Mouse (Mus musculus) lung, embryonic 15.5 days (tissue): ENCODE data around the gene Reg3g. TPM values are rescaled to one million over a fixed set of nuclear protein-coding genes. Genes with fewer than 3 reads are reported as not detected.

Source experiments
- ATAC-seq: fragments of 200-750 bp; cut with Nextera tagmentation; 2 replicates; pipeline ENCODE4 v1.8.0; 2017; ENCODE audit warnings: moderate number of reproducible peaks, borderline replicate concordance; ENCODE audit not compliant: low FRiP score, low TSS enrichment; ENCODE audit errors: extremely low read depth
- H3K27ac ChIP-seq: fragments of 300-500 bp; sonication (generic); 2 replicates; pipeline ENCODE4 v1.5.1; 2015; ENCODE audit warnings: moderate library complexity, mild to moderate bottlenecking, inconsistent platforms
- H3K27me3 ChIP-seq: fragments of 300-500 bp; sonication (generic); 2 replicates; pipeline ENCODE4 v1.6.1; 2015; ENCODE audit warnings: inconsistent platforms
- H3K36me3 ChIP-seq: fragments of 300-500 bp; sonication (generic); 2 replicates; pipeline ENCODE4 v1.6.1; 2015; ENCODE audit warnings: inconsistent platforms
- H3K4me1 ChIP-seq: fragments of 300-500 bp; sonication (generic); 2 replicates; pipeline ENCODE4 v1.6.1; 2015; ENCODE audit warnings: inconsistent platforms
- H3K4me2 ChIP-seq: fragments of 300-500 bp; sonication (generic); 2 replicates; pipeline ENCODE4 v1.6.1; 2015; ENCODE audit warnings: inconsistent platforms, mild to moderate bottlenecking, moderate library complexity
- H3K4me3 ChIP-seq: fragments of 300-500 bp; sonication (generic); 2 replicates; pipeline ENCODE4 v1.5.1; 2015; ENCODE audit warnings: mild to moderate bottlenecking, inconsistent platforms
- H3K9ac ChIP-seq: fragments of 300-500 bp; sonication (generic); 2 replicates; pipeline ENCODE4 v1.6.1; 2015; ENCODE audit warnings: inconsistent platforms
- H3K9me3 ChIP-seq: fragments of 300-500 bp; sonication (generic); 2 replicates; pipeline ENCODE4 v1.6.1; 2016; ENCODE audit warnings: inconsistent platforms
- WGBS: fragments of 180-500 bp; shearing (Covaris S2); methylation state at CpG from one replicate; pipeline ENCODE4 v1.1.7; 2015; 5-methylcytosine and 5-hydroxymethylcytosine counted together
- polyA plus RNA-seq: library from polyadenylated mRNA; unstranded; fragments of >200 nt; fragmentation: Nextera tagmentation; extraction: Ambion mirVana; gene quantifications from 2 replicates; pipeline ENCODE4 v1.2.1, GENCODE M21; 2015

Reg3g gene
- 6.8 and 12.0 TPM in 2 replicates for polyA plus RNA-seq

DNA sequence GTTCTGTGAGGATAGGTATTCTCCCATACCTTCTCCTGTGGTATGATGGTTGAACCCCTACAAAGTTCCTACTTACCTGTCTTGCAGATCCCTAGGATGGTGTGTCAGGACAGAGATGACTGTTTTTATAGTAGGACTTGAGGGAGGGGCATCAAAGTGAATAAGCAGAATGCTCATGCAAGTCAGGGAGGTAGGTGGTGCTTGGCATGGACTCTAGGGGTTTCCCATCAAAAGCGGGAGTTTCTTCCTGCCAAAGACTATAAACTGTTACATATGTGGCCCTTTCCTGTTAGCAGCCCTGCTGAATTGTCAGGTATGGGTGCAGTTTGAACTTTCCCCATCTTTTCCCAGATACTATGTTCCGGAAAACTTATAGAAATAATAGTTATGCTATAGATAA lies at the start of gene Reg3g:
TSS of gene Reg3g (minus strand) at position 101 of the 400 bp plus-strand sequence.
- no peak within 1 kb of the TSS for H3K4me2 ChIP-seq
- 87% methylated on average over 2 of the region's 2 CpGs for WGBS
- no peak within 1 kb of the TSS for H3K9ac ChIP-seq
- H3K27me3 ChIP-seq = no peaks in the 10 kb centered on the region
- no peak within 1 kb of the TSS for H3K27ac ChIP-seq
- no peak for ATAC-seq
- no peaks in the 10 kb centered on the region for H3K4me1 ChIP-seq
- H3K4me3 ChIP-seq = no peak within 1 kb of the TSS
- no peaks in the 10 kb centered on the region for H3K36me3 ChIP-seq
- no peaks in the 10 kb centered on the region for H3K9me3 ChIP-seq

DNA sequence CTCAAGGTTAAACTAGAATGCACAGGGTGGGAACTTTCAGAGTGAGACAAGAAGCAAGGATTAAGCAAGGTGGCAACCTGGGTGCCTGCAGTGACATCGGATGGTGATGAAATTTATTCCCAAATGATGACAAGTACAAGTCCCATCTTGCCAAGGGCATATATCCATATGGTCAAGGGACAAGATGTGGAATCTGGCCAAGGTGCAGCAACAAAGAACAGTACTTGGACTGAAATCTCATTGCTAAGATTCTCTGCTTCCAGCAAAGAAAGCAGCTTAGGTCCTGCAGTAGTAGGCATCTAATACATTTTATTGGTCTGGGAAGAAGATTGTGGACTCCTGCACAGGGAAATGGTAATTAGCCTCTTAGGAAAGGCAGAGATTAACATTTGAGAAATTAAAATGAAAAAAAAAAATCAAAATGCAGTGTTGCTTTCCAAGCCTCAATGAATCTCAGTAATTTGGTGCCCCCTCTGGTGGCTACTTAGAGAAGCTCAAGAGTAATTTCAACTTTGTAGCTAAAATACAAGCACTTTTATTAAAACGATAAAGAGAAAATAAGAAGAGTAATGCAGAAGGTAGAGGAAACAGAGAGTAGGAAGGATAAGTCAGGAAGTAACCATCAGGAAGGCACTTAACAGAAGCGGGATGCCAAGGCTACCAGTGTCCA lies 47.2 kb upstream of the Reg3g start:
- Histone ChIP-seq H3K4me1 (no peaks in the 10 kb centered on the region), H3K9ac (no peak overlapping the region), H3K36me3 (no peaks in the 10 kb centered on the region), H3K27me3 (no peaks in the 10 kb centered on the region), H3K9me3 (no peaks in the 10 kb centered on the region), H3K4me3 (no peak overlapping the region), H3K4me2 (no peak overlapping the region), H3K27ac (no peak overlapping the region)
- WGBS = 55% methylated on average over 3 of the region's 3 CpGs
- no peak for ATAC-seq

DNA sequence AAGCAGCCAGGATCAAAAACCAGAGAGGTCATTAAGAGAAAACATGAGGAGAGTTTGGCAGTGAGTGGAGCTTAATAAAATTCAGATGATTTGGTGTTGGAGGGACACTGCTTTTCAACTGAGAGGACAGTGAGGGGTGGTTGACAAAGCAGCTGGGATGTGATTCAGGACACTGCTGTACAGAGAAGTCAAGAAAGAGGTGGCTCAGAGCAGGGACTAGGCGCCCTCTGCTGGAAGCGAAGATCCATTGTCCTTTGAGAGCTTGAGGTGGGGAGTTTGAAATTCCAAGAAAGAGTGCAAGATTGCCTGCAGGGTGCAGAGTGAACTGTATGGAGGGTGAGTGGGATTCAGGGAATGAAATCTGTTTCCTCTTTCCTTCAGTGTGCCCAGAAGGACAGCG lies 44.2 kb upstream of the Reg3g start:
- peak; percentile 49; the same call in 1 of the 2 replicates for ATAC-seq
- H3K9ac ChIP-seq = no peak overlapping the region
- no peak overlapping the region for H3K4me3 ChIP-seq

DNA sequence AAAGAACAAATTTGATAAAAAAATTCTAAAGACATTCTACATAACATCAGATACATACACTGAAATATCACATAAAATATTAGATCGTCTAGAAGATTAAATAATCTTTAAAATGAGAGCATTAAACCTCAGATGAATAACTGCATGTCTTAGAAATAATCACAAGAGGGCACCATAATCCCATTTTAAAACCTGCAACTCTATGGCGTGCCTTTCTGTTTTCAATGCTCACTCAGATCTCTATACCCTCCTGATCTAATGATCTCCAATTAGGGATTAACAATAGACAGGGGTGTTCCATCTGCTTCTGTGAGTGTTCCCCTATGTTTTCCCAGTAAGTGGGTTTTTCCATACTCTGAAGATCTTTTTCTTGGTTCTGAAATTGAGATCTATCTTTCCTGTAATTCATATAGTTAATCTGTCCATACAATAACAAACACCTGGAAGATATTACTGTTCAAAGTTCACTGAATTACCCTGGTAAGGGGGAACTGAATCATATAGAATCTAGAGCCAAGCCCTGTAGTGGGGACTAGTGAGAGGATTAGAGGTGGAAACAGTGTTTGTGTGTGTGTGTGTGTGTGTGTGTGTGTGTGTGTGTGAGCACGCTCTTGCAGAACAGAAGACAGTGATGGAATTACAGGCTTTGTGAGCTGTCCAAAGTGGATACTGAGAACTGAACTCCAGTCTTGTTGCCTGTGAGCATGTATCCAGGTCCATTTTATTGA lies 41.7 kb upstream of the Reg3g start:
- H3K9me3 ChIP-seq = no peaks in the 10 kb centered on the region
- H3K4me1 ChIP-seq = no peaks in the 10 kb centered on the region
- no peak overlapping the region for H3K27ac ChIP-seq
- no peaks in the 10 kb centered on the region for H3K27me3 ChIP-seq
- no peak overlapping the region for H3K4me2 ChIP-seq
- no peak for ATAC-seq
- H3K36me3 ChIP-seq = no peaks in the 10 kb centered on the region
- no peak overlapping the region for H3K4me3 ChIP-seq
- no peak overlapping the region for H3K9ac ChIP-seq
- 57% methylated on average over 3 of the region's 3 CpGs for WGBS

More for the DNA sequence above, 44.2 kb upstream of the Reg3g start:
- WGBS = 10% methylated on average over 3 of the region's 3 CpGs
- no peaks in the 10 kb centered on the region for H3K27me3 ChIP-seq
- no peaks in the 10 kb centered on the region for H3K9me3 ChIP-seq
- H3K4me1 ChIP-seq = no peaks in the 10 kb centered on the region
- H3K36me3 ChIP-seq = no peaks in the 10 kb centered on the region
- H3K27ac ChIP-seq = no peak overlapping the region
- no peak overlapping the region for H3K4me2 ChIP-seq

DNA sequence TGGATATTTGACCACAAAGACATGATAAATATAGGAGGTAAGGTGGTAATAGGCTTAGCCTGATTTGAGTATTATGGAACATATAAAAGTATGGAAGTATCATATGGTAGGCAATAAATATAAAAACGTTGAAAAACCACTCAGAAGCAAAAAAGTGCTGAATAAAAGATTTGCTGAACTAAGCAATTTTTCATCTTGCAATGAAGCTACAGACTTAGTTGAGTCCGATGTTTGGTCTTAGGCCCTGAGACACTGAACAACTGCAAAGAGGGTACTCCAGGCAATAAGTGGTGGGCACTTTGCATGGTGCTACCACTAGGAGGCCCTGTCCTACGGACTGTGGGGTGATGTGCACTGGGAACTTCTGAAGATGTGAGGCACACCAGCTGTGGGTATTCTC lies 37.1 kb upstream of the Reg3g start:
- Histone ChIP-seq H3K4me2 (no peak overlapping the region), H3K9ac (no peak overlapping the region), H3K27me3 (no peaks in the 10 kb centered on the region), H3K4me1 (no peaks in the 10 kb centered on the region), H3K9me3 (no peaks in the 10 kb centered on the region), H3K27ac (no peak overlapping the region), H3K36me3 (no peaks in the 10 kb centered on the region), H3K4me3 (no peak overlapping the region)
- WGBS = 54% methylated on average over 3 of the region's 3 CpGs
- ATAC-seq = no peak

DNA sequence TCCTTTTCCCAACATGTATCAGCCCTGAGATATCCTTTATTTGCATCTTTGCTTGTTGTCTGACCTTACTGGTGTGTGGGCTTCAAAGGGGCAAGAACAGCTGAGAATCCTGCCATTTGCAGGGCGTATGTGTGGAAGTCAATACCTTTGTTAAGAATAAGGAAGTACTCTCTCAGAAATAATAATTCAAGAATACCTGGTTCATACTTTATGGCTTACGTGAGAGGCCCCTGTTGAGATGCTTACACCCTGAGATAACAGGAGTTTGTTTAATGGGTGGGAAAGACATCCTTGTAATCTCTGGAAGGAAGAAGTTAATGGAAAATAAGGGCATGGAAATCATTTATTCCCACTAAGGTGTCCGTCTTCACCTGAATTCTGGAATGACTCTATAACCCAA lies 26.0 kb upstream of the Reg3g start:
- Histone ChIP-seq H3K9me3 (no peaks in the 10 kb centered on the region), H3K27ac (no peak overlapping the region), H3K4me1 (no peaks in the 10 kb centered on the region), H3K4me3 (no peak overlapping the region), H3K4me2 (no peak overlapping the region), H3K27me3 (no peaks in the 10 kb centered on the region), H3K9ac (no peak overlapping the region), H3K36me3 (no peaks in the 10 kb centered on the region)
- 80% methylated on average over 3 of the region's 3 CpGs for WGBS
- no peak for ATAC-seq

DNA sequence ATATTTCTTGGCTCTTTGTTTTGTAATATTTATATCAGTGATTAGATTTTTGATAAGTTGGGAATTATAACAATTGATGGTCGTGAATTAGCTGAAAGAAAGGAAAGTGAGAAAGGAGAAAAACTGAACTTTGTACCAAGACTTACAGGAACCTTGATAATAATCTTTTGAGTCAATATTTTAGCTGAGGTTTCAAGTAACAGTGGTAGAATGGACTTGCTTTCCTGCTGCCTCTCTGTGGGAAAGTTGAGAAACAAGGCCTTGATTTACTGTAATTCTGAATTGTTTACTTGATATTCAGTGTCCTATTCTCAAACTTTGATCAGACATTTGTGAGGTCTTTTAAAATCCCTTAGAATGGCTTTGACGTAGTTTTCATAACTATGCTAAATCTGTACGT lies 615 bp upstream of the Reg3g start:
- H3K27me3 ChIP-seq = no peaks in the 10 kb centered on the region
- H3K9ac ChIP-seq = no peak overlapping the region
- H3K27ac ChIP-seq = no peak overlapping the region
- no peak overlapping the region for H3K4me2 ChIP-seq
- no peak overlapping the region for H3K4me3 ChIP-seq
- no peaks in the 10 kb centered on the region for H3K9me3 ChIP-seq
- no peaks in the 10 kb centered on the region for H3K4me1 ChIP-seq
- 68% methylated on average over 3 of the region's 3 CpGs for WGBS
- ATAC-seq = no peak
- H3K36me3 ChIP-seq = no peaks in the 10 kb centered on the region

DNA sequence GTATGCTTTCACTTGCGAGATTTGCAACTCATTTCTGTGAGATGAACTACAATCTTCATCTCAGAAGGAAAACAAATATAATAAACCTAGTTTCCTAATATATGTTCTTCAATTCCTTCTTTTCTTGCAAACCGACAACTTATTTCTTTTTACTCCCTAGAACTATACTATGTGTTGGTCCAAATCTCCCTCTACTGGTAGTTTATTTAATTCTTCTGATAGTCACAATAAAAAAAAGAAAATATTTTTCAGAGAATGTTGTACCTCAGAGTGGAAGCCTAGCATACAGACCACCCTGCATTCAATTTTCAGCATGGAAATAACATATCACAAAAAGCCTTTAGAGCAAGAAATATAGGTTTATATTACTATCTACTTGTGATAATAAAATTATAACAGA lies 5.4 kb downstream of the Reg3g start:
- ATAC-seq = no peak
- H3K27ac ChIP-seq = no peak overlapping the region
- H3K4me1 ChIP-seq = no peaks in the 10 kb centered on the region
- H3K4me3 ChIP-seq = no peak overlapping the region
- no peak overlapping the region for H3K4me2 ChIP-seq
- no peaks in the 10 kb centered on the region for H3K9me3 ChIP-seq
- no peaks in the 10 kb centered on the region for H3K36me3 ChIP-seq
- no peaks in the 10 kb centered on the region for H3K27me3 ChIP-seq
- no peak overlapping the region for H3K9ac ChIP-seq
- WGBS = 69% methylated on average over 2 of the region's 2 CpGs

DNA sequence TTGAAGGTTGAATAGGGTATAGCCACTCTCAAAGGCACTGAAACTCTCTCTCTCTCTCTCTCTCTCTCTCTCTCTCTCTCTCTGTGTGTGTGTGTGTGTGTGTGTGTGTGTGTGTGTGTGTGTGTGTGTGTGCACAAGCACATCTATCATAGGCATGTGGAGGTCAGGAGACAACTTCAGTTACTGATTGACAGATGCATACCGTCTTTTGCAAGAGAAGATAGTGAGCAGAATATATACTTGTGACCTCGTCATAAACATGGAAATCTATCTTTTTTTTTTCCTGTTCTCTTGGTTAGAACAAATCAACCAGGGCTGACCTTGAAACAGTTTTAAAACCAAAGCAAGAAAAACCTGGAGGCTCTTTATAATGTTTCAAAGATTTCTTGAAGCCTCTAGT lies 6.3 kb downstream of the Reg3g start:
- Histone ChIP-seq H3K4me3 (no peak overlapping the region), H3K36me3 (no peaks in the 10 kb centered on the region), H3K9ac (no peak overlapping the region), H3K27me3 (no peaks in the 10 kb centered on the region), H3K4me1 (no peaks in the 10 kb centered on the region), H3K27ac (no peak overlapping the region), H3K9me3 (no peaks in the 10 kb centered on the region), H3K4me2 (no peak overlapping the region)
- ATAC-seq = no peak
- 49% methylated on average over 2 of the region's 2 CpGs for WGBS

DNA sequence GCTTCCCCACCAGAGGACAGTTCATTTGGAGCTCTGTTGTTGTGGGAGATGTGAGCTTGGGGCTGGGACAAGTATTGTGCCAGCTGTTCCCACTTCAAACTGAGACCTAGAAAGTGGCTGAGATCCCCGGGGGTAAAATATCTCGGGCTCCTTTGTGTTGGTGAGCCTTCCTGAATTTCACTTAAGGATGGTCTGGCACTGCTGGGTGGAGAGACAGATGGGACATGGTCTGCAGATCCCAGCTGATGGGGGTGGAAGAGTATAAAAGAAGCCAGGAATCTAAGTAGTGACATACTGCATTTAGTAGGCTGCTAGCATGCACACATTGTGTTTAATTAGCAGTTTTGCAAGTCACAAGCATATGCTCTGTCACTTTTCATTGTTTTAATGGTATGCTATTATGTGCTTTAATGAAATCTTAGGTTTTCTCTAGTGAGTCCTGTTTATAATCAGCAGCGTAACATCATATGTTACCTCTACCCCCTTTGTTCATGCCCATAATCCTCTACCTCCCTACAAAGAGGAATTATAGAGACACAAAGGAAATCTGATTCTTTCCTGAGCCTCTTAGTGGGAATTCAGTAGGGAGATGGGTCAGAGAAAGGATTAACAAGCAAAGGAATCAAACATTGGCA lies 8.4 kb downstream of the Reg3g start:
- Histone ChIP-seq H3K27me3 (no peaks in the 10 kb centered on the region), H3K36me3 (no peaks in the 10 kb centered on the region), H3K4me2 (no peak overlapping the region)

DNA sequence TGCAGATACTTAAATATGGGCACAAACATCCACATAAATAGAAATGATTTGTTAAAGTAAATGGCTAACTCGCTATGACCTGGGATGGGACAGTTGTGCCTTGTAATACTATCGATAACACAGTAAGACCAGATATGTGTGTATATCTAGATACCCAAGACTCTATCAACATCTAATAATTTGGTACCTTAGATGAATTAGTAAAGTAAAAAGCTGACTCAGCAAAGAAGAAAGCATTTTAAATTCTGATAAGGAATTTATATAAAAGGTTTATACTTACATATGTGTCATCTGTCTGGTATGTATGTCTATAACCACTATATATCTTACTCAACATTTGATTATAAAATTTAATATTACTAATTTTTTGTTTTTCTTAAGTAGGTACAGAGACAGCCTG lies 15.9 kb downstream of the Reg3g start:
- Histone ChIP-seq H3K4me2 (no peak overlapping the region), H3K27ac (no peak overlapping the region), H3K27me3 (no peaks in the 10 kb centered on the region), H3K9ac (no peak overlapping the region), H3K9me3 (no peaks in the 10 kb centered on the region), H3K36me3 (no peaks in the 10 kb centered on the region), H3K4me1 (no peaks in the 10 kb centered on the region), H3K4me3 (no peak overlapping the region)
- ATAC-seq = no peak
- 87% methylated on average over 2 of the region's 2 CpGs for WGBS

More for the DNA sequence above, 8.4 kb downstream of the Reg3g start:
- no peak overlapping the region for H3K4me3 ChIP-seq
- WGBS = 58% methylated on average over 3 of the region's 3 CpGs
- no peaks in the 10 kb centered on the region for H3K9me3 ChIP-seq
- H3K4me1 ChIP-seq = no peaks in the 10 kb centered on the region
- no peak overlapping the region for H3K9ac ChIP-seq
- H3K27ac ChIP-seq = no peak overlapping the region
- no peak for ATAC-seq

DNA sequence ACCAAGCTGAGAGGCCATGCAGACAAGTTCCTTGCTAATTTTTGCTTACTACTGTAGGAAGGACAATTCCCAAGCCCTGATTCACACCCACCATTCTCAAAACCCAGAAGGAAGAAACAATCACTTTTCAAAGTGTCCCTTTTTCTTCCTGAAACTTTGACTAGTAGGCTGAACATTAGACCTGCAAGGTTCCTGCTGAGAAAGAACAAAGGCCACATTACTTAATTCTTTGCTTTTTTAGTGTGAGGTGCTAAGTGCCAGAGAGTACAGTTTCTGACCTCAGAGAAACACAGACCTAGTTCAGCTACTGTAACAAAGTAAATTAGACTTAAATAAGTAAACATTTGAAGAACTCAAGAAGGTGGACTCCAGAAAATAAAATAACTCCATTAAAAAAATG lies 20.3 kb downstream of the Reg3g start:
- Histone ChIP-seq H3K27me3 (no peaks in the 10 kb centered on the region), H3K9ac (no peak overlapping the region), H3K36me3 (no peaks in the 10 kb centered on the region), H3K27ac (no peak overlapping the region), H3K4me2 (no peak overlapping the region), H3K4me3 (no peak overlapping the region), H3K4me1 (no peaks in the 10 kb centered on the region), H3K9me3 (no peaks in the 10 kb centered on the region)
- ATAC-seq = no peak
